Mouse (Mus musculus) spleen, adult 12 weeks (tissue): ENCODE measurements around the gene Mamdc4.
"Not testable (repeated sequence)": the region's sequence is repeated elsewhere in the genome, so short reads cannot be mapped to it uniquely, and the experiment has no call there.

Source experiments
- DNase-seq: peaks from one replicate; pipeline ENCODE4 v3.0.0; 2022; ENCODE audit warnings: low spot score

Gene Mamdc4

GRCm38 (mm10) chr2:25560551-25560950 lies 14.1 kb downstream of the Mamdc4 start:
- no peak for DNase-seq

DNA sequence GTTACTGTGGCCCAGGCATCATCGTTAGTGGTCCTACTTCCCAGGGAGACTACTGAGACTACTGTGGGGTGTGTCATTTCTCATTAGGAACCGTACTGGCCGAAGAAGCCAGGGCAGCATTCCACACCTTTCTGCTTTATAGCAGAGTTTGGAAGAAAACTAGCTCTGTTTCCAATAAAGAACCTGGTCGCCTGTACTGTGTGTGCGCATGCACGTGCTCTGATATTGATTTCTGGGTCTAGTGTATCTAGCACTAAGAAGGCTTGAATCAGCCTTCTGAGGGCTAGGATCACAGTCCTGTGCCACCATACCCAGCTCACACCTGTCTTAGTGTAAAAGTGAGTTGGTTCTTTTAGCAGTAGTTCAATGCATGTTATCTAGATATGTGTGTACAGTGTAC lies 15.9 kb downstream of the Mamdc4 start:
- no peak for DNase-seq

- DNase-seq = no peak
Measured at GRCm38 (mm10) chr2:25557964-25558360, 16.7 kb downstream of the Mamdc4 start.

GRCm38 (mm10) chr2:25557221-25557963 lies 17.3 kb downstream of the Mamdc4 start, which contains the start of gene Edf1:
Gene Edf1, plus strand, starts transcription at chr2:25557847.
- peak; percentile 87 for DNase-seq

GRCm38 (mm10) chr2:25556296-25556695 lies 18.3 kb downstream of the Mamdc4 start:
- DNase-seq = no peak

DNA sequence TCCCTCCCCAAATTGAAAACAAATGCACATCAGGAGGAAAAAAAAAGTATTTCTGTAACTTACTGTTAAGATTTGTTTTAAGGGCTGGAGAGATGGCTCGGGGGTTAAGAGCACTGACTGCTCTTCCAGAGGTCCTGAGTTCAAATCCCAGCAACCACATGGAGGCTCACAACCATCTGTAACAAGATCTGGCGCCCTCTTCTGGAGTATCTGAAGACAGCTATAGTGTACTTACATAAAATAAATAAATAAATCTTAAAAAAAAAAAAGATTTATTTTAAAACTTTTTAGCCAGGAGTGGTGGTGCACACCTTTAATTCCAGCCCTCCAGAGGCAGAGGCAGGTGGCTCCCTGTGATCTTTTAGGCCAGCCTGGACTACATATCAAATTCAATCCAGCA lies 19.2 kb downstream of the Mamdc4 start:
- not testable (repeated sequence) for DNase-seq

DNA sequence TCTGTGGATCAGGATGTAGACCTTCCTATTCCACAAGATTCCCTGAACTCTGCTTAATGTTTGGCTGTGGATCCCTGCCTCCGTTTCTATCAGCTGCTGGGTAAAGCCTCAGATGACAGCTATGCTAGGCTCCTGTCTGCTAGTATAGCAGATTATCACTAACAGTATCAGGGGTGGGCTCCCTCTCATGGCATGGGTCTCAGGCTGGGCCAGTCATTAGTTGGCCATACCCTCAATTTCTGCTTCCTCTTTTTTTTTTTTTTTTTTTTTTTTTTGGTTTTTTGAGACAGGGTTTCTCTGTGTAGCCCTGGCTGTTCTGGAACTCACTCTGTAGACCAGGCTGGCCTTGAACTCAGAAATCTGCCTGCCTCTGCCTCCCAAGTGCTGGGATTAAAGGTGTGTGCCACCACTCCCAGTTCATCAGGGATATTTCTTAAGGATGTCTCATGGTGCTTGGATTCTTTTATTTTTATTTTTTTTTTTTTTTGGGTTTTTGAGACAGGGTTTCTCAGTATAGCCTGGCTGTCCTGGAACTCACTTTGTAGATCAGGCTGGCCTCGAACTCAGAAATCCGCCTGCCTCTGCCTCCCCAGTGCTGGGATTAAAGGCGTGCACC lies 21.4 kb downstream of the Mamdc4 start:
- not testable (repeated sequence) for DNase-seq

- DNase-seq = peak; percentile 27
Measured at GRCm38 (mm10) chr2:25551186-25551585, 23.5 kb downstream of the Mamdc4 start.

DNA sequence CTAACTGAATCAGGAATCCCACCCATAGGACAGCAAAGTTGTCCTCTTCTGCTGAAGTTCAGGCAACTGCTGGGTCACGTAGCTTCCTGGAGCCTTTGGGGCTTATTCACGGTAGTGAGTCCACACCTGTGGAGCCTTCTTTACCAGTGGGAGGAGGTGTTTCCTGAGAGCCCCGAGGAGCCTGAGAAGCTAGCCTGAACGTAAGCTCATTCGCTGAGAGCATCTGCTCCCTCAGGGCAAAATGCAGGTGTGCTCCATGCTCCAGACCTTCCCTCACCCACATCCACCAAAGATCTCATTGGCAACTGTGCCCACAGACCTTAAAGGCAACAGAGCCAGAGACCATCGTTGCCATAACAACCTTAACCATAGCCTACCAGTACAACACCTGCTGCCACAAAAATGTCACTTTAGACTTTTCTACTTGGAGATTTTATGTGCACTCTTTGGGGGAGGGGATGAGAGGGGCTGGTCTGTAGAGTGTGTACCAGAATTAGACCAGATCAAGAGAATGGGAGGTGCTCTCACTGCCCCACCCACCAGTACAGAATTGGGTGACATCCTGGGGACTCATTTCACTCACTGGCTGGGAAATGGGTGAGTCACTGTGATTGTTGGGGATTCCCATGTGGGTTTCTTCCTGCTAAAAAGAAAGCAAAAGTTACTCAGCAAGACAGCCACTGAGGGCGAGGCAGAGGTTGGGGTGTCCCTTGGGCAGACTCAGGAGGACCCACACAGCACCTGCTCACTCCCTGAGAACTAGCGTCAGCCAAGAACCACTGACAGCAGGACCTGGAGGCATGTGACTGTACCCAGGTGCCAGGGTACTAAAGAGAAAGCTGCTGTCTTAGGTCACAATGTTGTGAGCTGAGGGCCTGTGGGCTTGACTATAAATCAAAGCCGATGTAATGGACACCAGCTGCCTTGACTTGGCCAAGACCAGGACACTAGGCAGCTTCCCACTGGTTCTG lies 25.3 kb downstream of the Mamdc4 start:
- peak; percentile 17 for DNase-seq

- peak; percentile 96 for DNase-seq
Measured at GRCm38 (mm10) chr2:25546811-25547491, 27.7 kb downstream of the Mamdc4 start, which contains the start of gene Traf2. Gene Traf2, minus strand, starts transcription at chr2:25546940.

DNA sequence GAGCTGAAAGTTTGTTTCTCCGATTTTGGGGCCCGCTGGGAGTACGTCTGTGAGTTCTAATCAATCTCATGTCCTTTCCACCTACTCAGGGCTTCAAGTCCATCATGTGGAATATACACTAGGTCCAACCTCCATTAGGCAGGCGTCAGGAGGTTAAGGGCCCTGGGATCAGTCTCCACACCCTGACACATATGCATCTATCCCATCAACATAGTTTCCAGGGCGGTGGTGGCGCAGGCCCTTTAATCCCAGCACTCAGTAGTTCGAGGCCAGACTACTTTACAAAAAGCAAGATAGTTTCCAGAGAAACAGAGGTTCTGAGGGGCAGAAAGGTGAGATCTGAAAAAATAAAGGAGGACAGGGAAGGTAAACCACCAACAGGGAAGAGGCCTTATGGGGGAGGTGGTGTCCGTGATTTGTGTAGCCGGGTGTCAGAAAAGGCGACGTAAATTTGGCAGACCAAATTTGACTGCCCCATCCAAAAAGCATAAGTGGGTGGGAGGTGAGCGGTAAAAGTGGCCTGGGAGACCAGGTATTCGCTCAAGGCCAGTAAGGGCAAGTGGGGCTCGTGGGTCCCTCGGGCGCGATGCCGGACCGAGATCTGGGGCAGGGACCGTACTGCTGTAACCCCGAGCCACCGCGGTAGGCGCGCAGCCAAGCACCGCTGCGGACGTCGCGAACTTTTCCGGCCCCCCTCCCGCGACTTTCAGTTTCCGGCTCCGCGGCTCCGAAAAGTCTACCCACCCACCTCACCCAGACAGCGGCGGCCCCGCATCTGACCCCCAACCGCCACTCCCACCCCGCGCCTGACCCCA lies 28.4 kb downstream of the Mamdc4 start:
- peak; percentile 11 for DNase-seq

DNA sequence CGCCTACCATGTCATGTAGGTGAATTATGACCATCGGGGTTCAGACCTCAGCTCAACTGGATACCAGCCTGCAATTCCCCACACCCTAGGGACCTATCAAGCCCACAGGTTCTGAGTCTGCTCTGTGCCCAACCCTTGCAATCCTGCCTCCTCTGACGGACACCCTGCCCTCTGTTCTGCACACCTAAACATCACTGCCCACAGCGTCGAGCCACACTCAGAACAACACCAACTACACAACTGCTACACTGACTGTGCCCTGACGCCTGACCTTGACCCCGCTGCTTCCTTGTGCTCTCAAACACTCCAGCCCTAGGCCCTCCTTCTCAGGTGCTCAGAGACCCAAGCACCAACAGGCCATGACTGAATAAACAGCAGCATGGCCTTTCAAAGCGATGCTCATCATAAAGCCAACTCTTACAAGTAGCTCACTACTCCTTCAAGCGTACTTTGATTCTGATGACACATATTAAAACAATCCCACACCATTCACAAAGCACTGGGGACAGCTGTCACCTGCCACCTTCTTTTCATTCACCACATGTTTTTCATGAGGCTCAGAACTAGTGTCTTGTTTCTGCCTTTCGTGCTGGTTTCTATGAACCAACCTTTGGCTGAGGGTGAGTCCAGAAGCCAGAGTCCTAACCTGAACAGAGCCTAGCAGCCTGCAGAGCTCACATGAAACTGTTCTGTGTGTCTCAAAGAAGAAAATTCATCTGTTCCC lies 32.8 kb downstream of the Mamdc4 start:
- no peak for DNase-seq

DNA sequence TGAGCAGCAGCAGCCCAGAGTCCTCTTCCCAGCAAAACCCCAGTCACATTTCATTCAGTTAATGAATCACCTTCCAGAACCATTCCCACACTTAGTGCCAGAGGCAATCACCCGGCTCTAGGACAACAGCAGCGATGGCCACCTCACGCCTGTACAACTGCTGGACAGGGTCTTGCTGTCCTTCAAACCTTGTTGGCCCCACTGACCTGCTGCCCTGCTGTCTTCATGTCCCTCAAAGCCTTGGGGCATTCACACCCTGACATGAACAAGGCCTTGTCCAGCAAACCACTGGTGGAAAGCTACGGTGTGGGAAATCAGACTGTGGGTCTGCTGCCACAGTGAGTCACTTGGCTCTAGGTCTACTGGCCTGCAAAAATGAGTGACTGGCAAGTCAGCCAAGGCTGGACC lies 34.1 kb downstream of the Mamdc4 start:
- no peak for DNase-seq

GRCm38 (mm10) chr2:25536531-25536930 lies 38.1 kb downstream of the Mamdc4 start:
- no peak for DNase-seq

- no peak for DNase-seq
Measured at GRCm38 (mm10) chr2:25534866-25535182, 39.8 kb downstream of the Mamdc4 start.

DNA sequence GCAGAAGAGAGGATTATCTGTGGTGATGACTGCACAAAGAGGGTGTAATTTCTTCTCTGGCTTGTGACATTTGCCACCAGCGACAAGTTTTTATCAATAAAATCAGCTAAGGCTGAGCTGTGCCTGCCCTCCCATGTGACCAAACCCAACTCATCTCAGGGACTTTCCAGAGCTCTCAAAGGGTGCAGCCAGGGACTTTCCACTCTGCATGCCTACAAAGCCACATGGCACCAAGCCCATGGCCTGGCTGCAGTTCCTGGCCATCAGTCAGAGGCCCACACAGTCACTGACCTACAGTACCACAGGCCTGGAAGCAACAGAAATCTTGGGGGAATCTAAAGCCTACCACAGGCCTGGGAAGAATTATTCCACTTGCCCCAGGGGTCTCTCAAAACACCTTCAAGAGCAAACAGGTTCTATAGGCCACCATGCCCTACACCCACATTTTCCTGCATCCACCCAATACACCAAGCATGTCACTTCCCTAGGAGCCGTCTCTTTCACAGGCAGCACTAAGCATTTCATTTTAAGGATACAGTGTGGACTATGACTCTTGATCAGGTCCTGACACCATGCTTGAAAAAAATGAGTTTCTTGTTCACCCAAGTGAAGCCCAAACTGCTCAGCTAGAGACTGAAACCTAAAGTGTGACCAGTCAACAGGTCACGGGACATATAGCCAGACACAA lies 40.3 kb downstream of the Mamdc4 start:
- peak; percentile 45 for DNase-seq

DNA sequence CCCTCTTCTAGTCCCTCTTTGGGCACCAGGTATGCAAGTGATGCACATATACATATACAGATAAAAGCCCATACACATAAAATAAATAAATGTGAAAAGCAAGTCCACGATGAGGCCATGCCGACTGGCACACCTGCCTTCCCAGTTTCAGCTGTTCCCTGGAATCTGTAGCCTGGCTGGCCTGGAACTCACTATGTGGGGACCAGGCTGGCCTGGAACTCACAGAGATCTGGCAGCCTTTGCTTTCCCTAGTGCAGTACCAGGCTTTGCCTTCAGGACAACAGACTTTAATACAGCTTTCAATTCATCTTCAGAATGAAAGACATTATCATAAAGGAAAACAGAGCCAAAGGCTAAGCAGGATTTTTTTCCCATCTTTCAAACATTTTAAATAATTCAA lies 40.9 kb downstream of the Mamdc4 start:
- DNase-seq = no peak

DNA sequence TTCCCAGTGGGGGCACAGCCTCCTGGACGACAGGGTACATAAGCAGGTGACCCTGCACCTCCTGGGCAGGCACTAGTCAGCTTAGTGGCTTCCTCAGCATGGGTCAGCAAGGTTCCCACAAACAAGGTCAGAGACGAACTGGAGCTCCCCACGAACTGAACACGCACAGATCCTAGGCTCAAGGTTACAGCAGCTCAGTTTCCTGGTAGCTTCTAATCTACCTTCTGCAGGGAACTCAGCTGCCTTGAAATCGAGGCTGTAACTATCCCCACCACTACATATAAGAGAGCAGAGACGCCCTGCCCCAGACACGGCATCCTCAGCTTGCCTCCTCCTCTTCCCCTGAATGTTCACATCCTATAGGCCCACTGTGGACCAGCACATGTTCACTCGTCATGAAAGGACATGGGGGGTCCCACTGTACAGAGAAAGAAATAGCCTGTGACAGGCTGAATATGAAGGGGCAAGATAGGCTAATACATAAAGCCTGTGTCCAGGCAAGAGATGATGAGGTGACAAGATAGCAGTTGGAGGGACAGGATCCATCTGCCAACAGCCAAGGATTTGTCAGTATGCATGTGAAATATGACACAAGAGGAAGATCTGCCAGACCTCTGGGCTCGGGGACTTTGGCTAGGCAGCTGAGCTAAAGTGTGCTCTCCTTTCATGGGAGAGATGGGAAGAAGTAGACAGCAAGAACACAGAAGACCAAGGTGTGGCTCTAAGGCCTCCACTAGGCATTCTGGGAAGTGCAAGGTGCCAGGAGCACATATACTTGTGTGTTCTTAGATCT lies 47.9 kb downstream of the Mamdc4 start:
- no peak for DNase-seq
